Mouse (Mus musculus) spleen, postnatal 10 days (tissue): ENCODE measurements at regions not wholly inside any gene's neighbourhood (a gene's known extent, or its start where the extent isn't known, plus 50 kb on each side); places are given as distances from the start of the nearest gene placed in this dataset.

Experiments
- DNase-seq, 2 experiments: peaks; one replicate each; pipeline ENCODE4 v3.0.0; 2021 to 2022; ENCODE audit warnings: low spot score in 2 of 2

DNA sequence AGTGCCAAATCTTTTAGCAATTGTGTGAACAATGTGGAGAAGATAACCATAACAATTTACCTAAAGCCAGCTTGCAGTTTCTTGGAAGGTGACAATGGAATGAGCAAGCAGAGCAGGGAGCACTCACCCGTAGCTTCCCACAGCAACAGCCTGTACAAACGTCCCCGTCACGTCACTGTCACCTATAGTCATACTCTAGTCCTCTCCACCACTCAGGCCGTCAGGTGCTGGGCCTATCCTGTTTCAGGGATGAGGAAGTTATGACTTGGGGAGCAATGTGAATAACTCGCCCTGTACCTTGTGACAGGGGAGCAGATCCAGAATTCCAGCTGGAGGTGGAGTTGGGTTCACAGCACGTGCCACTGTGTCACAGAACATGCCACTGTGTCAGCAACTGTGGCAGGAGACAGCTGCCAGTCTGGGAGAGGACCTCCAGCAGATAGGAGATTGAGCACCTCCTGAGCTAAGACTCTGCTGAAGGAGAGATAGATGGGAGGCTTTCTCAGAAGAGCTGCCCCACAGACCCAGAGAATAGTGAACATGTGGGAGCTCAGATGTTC lies 73.4 kb upstream of the Egln3 start:
- DNase-seq: no peak

DNA sequence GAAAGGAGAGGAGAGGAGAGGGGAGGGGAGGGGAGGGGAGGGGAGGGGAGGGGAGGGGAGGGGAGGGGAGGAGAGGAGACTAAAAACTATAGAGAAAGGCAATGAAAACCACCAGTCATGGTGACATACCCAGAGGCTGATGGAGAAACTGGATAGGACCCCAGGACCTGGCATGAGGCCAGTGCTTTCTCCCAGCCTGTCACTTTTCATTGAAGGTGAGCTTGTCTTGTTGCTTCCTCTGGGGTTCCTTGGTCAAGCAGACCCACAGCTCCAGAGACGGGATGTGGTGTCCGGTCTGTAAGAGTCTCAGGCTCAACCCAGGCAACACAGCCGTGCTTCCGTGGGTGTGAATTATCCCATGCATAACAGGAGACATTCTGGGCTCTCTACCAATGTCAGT lies 69.8 kb upstream of the Egln3 start:
- DNase-seq: no peak

DNA sequence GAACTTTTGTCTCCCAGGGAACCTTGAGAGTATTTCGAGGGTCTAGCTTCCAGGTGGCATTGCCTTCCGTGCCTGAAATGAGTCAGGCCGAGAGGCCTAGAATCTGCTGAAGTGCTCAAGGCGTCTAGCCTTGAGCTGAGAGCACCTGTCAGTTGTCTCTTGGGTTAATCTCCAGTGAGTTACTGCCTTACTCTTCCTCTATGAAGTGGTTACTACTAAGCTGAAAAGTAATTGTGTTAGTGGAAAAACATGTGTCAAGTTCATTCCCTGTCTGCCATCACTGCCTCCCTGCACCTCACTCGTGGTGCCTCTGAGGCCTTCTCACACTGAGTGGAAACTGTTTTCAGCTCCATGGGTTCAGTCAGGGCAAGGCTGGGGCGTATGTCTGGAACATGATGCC lies 69.0 kb upstream of the Egln3 start:
- no peak for DNase-seq

DNA sequence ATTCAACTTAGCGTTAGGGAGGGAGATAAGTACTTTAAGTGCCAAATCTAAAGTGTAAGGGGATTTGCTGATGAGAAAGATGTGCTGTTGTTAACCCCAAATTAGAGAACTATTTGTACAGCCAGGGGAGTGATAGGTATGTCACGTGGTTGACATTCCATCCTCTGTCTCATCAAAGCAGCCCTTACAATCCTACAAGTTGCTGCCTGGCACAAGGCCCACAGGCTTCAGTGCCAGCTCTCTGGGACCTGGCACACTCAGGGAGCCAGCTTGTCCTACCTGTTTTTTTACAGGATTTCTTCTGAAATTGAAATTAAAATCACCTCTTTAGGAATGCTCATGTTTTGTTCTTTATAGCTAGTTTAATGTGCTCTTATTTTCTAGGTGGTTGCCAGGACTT lies 68.6 kb upstream of the Egln3 start:
- DNase-seq: no peak

DNA sequence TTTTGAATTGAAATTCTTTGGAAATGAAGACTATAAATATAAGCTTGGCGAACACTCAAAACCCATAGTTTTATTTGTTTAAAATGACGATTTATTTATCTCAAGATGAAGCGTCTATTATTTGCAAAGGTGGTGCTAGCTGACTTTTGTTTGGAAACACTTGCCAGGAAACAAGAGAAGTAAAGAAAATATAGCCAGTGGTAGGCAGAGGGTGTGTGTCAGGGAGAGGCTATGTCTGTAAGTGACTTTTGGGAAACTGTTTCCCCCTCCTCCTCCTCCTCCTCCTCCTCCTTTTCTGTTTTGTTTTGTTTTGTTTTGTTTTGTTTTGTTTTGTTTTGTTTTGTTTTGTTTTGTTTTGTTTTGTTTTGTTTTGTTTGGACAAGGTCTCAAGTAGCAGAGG lies 62.2 kb upstream of the Egln3 start:
- no peak for DNase-seq

DNA sequence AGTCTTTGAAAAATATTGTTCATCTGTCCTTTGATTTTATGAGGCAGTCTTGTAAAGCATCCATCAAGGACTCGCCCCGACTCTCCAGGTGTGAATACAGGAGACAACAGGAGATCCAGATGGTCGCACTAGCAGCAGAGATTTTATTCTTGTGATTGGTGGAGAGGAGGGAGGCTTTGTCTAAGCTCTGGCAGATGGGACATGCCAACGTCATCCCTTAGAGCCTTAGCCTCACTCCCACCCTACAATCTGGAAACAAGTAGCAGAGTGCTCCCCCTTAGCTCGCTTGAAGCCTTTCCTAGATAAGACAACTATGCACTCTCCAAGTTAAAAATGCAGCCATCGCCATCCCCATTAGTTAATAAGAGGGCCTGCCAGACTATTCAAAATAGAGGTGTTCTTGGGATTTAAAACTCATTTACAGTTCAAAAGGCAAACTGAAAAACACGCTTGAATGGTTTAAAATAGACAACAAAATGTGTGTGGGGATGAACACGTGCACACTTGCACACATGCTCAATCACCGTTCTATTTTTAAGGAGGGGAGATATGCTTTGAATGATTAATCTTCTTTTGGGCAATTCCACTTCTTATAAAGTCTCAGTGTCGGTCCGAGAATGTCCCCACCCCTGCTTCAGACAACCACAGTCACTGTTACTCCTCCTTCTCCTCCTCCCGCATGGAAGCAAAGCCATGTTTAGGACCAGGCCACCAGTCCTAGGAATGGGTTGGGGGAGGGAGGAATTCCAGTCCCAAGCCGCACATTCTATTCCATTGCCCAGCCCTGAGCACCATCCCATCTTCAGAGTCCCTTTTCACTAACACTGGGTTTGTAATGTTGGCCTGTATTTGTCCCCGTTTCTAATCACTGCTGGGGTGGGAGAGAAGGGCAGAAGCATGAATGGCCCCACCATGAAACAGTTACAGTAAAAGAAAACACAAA lies 61.5 kb upstream of the Egln3 start:
- no peak for DNase-seq

DNA sequence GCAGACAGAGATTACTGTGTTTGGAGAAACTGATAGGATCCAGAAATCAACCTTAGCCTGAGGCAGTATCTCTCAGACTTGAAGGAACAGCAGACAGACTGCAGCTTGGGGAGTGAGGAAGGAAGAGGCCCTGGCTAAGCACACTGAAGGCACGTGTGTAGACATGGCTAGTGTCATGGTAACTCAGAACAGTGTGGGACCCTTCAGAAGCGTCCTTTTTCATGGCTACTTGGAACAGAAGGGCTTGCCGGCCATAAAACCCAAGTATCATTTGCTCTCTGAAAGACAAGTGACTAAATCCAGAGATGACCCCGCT lies 60.7 kb upstream of the Egln3 start:
- DNase-seq: no peak

DNA sequence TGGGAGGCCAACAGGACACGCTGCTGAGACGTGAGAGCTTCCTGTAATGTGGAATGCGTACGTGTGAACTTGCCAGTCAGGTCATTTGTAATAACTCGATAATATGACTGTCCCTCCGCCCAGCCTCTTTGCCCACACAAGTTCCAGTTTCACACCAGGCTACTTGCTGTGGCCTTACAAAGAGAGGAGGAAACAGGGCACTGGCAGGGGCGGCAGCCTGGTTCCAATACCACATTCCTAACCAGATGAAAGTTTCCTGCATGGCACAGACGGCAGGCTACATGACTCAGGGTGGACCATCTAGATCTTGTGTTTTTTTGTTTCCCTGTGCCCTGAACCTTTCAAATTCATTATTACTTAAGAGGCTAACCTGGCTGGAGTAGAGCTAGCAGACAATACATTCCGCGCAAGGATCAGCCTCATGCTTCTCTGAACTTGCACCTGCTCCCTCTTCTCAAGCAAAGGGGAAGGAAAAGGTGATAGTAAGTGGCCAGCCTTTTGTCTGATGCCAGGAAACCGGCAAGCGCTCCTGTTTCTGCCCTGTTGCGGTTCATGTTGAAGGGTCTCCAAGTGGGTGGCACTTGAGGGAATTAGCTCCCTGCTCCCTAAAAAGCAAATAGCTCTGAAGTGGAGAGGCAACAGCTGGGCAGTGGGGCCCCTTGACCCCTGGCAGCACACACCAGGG lies 60.2 kb upstream of the Egln3 start:
- DNase-seq: no peak

DNA sequence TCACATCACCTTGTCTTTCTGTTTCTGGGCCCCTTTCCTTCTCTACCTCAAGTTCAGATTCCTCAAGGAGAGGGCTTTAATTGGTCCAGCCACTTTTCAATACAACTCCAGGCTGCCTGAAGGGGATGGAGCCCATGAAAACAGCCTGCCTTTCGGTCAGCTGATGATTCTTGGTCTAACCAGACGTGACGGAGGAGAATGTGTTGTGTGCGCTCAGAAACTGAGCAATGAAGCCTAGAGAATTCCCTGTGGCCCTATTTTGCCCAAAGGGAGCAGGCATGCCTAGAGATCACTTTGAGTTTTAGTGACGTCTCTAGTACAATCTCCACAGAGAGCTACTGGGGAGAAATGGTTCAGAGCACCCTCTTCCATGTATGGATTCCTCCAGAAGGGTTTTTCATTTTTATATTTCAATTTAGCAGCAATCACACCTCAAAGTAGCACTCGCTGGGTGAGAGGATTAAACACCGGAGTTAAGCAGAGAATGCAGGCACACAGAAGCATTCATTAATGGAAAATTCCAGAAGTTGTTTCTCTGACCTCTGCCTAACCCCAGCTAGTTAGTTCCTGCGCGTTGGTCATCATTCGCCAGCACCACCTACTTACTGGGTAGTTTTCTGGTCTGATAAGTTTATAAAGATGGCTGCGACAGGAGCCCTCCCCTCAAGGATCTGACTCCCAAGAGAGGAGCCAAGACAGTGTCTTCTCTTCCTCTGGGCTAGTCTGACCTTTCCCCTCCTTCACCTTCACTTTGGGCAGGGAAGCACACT lies 58.8 kb upstream of the Egln3 start:
- DNase-seq: no peak

DNA sequence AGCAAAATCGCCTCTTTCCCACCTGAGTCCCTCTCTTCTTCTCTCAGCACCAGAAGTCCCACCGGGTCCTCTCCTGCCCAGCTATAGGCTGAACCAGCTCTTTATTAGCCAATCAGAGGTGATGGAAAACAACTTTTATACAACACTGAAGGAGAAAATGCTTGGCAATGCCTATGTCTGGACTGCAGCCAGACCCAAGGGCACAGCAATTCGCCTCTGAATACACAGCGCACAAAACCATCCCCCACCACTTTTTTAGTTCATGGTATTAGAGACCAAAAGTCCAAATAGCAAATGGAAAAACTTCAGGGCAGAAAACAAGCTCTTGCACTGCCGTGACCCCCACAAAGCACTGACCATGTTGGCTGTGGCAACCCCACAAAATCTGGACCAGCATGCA lies 57.8 kb upstream of the Egln3 start:
- DNase-seq: no peak

DNA sequence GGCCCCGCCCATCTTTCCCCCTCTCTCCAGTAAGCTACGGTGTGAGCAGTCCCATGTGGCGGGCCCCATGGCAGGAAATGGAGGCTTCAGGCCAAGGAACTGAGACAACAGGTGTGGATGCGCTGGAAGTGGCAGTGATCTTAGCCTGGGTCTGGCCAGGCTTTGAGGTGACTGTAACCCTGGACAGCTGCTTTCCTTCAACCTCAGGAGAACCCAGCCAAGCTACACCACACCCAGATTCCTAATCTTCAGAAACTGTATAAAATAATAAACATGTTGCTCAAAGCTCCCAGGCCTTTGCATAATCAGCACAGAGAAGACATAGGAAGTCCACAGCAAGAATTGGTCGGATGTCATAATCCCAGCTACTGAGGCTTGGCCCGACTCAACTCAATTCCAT lies 56.8 kb upstream of the Egln3 start:
- no peak for DNase-seq

DNA sequence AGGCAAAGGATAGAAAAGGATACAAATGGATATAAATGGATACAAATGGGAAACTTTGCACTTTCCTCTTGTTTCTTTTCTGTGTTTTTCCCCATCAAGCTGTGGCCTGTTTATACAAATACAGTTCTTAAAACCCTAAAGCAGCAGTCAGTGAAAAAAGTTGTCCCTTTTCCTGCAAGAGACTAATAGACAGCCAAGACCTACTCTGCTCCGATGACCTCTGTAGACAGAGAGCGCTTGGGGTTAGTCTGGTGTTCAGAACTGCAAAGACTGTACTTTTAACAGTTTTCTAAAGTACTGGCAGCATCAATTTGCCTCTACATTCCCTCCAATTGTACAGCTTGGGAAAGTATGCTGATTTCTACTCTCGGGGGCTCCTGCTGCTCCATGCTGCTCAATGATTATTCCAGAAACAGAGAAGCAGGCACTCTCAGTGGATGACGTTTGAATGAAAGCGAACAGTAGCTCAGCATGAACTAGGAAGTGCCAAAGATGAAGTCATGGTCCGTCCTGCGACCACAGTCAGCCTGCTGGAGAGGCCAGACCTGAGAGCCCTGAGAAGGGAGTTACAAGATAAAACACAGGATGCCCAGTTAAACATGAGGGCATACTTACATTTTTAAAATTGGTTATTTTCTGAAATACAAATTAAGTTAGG lies 54.2 kb upstream of the Egln3 start:
- DNase-seq: no peak

DNA sequence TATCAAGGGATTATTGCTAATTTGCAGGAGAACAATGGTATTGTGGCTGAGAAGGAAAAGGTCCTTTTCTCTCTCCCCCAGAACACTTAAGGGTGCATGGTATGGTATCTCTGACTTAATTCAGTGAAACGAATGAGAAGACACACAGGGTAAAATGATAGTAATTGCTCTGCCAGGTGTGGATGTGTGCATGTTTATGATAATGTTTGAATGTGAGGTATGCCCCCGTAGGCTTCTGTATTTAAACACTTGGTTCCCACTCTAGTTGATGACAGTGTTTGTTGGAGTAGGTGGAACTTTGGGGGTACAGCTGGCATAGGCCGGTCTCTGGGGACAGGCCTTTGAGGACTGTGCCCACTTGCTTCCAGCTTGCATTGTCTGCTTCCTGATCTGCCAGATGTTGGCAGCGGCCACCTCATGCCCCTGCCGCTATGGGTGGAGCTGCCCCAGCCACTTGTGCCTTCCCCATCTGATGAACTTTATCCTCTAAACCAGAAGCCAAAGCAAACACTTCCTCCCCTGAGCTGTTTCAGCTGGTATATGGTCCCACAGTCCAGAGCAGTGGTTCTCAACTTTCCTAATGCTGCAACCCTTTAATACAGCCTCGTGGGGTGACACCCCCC lies 53.0 kb upstream of the Egln3 start:
- DNase-seq: peak in 1 of 2 experiments; percentile 14
